Mouse (Mus musculus) adrenal gland, adult (tissue): ENCODE data around the gene Sucla2.
A peak's percentile ranks its signal among the peaks of the same experiment; 100 is the strongest.

Source experiments
- DNase-seq, 2 experiments: peaks; one replicate each; pipeline ENCODE4 v3.0.0; 2022 to 2023; ENCODE audit warnings: low spot score in 1 of 2; ENCODE audit not compliant: inconsistent age in 2 of 2

Sucla2 gene

DNA sequence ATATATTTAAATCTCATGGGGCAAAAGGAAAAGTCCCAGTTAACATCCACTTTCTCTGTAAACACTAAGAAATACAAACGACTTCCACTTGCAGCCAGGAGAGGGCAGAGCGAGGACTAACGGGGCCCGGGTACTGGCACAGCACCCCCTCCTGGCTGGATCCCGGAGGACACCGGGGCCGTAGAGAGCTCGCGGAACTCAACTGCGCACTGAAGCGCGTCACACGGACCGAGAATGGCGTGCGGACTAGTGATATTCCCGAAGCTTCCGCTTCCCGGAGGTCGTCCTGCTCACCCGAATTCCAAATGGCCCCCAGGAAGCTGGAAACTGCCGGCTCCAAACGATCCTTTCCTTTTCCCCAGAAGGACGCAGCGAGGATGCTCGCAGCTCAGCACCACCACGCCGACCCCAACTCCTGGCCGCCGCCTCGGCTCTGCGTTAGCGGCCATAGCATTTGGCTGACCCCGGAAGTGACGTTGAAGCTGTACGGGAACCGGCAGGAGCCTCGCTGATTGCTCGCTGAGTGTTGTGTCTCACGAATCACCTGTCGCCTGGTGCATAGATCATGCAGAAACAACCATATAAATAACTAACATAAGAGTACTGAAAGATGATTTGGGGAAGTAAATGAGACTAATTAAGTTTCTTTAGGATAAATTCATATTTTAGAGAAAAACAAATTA lies at the start of gene Sucla2:
Sucla2 (plus strand) TSS at position 554 of the 683 bp plus-strand sequence.
- DNase-seq: peak; percentile 95 to 99

DNA sequence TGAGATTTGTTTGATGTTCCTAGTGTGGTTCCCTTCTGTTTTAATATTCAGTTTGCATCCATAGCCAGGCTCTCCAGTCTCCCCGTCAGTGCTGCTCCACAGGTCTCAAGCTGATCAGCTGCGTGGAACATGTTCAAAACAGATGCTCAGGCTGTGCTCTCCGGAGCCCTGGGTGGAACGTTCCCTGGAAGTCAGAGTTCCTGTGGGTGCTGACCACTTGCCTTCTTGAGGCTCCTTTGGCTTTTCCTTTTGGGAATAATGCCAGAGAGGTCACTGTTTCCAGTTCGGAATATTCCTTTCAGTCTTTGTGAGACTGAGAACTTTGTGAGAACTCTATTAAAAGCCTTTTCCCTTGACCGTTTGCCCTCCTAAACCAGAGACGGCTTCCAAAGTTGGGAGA lies 49.6 kb upstream of the Sucla2 start:
- peak; percentile 23 to 62 for DNase-seq

DNA sequence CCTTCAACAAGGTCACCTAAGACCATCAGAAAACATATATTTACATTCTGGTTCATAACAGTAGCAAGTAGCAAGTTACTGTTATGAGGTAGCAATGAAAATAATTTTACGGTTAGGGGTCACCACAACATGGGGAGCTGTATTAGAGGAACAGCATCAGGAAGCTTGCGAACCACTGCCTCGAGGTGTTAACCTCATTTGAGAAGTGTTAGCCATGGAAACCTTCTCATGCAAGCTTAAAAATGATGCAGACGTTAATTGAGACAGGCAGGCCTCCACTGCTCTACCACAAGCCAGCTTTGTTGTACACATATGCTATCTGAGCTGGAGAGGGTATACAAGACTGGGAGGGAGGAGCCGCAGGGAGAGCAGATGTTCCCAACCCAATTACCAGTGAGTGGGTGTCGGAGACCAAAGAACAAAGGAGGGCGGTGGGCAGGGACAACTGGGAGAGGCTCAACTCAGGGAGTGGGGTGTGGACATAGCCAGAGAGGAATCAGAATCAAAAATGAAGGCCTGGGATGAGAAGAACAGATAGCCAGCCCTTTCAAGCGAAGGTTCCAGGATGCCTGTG lies 48.7 kb upstream of the Sucla2 start:
- no peak for DNase-seq

DNA sequence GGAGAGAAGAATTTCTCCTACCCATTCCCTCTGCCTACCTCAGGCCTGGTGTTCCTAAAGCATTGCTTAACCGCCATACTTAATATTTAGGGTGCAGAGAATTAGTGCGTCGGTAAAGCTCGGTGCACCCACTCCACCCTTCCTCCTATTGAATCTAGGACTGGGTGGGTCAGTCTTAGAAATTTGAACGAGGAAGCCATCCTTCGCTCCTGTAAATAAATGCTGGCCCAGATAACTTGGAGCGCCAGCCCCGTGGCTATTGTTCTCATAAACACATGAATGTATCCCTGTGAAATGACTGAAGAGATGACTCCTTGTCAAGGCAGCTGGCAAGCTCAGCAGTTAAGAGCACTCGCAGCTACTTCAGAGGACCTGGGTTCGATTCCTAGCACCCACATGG lies 48.0 kb upstream of the Sucla2 start:
- no peak for DNase-seq

DNA sequence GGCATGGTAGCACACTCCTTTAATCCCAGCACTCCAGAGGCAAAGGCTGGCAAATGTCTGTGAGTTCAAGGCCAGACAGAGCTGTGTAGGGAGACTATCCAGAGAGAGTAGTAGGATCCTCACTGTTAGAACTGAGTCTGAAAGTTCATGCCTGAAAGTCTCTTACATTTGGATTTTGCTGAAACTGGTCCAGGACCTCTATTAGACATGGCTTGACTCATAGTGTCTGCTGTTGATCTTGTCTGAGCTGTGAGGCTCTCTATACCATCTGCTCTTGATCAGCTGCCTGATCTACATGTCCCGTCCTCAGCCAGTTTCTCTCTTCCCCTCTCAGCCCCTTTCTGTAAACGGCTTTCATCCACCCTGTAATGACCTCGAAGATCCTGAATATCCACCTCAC lies 46.8 kb upstream of the Sucla2 start:
- no peak for DNase-seq

DNA sequence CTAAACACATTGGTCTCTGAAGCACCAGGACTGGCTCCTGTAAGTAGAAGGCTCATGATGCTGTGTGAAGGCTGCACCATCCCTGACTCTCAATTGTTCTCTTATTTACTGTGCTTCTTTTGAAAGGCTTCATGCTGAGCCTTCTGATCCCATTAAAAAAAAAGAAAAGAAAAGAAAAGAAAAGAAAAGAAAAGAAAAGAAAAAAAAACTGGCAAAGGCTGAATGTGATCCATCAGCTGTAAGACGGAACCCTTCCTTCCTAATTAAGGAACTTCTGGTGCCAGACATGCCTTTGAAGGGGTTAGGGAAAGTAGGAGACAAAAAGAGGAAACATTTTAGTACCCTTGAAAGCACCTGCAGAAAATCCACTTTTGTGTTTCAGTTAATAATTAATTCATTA lies 45.3 kb upstream of the Sucla2 start:
- DNase-seq: no peak

DNA sequence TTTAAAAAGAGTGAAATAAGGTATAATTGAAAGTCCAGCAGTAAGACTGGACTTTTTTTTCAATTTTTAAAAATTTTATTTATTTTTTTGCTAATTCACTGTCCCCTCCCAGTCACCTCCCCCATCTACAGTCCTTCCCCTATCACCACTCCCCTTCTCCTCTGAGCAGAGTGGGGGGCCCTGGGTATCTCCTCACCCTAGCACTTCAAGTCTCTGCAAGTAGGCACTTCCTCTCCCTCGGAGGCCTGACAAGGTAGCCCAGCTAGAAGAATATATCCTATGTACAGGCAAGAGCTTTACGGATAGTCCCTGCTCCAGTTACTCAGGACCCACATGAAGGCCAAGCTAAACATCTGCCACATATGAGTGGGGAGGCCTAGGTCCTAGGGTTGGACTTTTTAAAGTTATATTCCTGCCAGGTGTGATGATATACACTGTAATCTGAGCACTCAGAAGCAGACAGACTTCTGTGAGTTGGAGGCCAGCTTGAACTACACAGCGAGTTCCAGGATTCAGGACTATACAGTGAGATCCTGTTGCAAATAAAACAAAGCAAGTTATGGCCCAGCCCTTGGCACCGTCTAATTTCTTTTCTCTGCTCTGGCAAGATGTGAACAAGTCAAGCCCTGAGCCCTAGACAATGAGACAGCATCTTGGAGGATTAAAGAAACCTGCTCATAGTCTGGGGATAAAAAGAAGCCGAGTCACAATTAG lies 41.4 kb upstream of the Sucla2 start:
- no peak for DNase-seq

DNA sequence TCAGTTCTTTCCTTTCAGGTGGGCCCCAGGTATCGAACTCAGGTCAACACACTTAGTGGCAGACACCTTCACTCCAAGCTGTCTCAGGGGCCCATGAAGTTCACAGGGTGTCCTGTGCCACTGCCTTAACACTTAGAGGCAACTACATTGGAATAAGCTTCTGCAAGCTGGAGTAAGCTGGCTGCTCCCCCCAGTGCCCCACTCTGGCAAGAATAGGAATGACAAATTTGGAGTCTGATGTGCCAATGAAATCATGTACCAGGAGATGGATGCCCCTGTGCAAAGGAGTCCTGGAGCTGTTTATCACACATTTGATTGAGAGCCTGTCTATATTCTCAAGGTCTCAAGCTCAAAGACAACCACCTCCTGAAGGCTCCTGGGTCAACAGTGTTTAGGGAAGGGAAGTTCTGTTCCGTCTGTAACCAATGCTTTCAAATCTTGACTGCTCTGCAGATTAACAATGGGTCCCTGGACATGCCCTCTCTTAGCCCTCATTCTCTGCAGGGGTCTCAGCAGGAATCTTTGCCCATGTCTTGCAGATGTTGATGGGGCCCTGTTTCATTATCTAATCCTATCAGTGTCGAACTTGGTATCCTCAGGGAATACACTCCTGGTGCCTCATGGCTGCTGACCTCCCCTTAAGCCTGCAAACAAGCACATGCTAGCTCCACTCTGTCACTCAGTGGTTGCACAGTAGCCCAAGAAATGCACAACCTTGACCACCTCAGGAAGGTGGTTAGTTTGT lies 40.6 kb upstream of the Sucla2 start:
- no peak for DNase-seq

DNA sequence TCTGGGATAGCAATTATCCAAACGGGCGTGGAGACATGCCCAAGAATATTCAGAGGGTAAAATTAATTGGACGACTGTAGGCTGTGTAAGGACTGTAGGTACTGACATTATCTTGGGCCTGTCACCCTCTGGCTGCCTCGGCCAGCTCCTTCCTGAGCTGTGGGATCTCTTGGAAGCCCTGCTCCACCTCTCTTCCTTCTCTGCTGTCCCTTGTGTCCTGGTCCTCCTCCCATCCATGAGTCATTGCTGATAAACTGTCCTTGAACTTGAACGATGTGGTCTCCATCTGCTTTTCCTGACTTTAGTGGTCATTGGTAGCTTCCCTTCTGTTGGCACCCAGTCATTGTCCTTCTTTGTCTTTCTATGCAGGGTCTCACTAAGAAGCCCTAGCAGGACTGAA lies 38.5 kb upstream of the Sucla2 start:
- DNase-seq: no peak

DNA sequence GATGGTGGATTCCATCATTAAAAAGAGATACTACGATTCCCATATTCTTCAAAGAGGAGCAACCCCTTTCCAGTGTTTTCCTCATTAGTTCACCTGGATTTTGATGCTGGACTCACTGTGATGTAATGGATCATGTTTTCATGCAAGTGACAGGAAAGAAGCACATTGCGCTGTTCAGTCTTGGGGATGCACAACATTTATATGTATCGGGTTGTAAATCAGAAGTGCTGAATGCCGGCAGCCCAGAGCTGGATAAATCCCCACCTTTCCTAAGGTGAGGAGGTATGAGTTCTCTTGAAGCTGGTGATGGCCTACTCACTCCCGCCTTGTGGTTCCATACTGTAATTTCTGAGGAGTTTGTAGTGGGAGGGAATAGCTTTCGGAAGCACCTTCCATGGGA lies 31.8 kb upstream of the Sucla2 start:
- DNase-seq: no peak

DNA sequence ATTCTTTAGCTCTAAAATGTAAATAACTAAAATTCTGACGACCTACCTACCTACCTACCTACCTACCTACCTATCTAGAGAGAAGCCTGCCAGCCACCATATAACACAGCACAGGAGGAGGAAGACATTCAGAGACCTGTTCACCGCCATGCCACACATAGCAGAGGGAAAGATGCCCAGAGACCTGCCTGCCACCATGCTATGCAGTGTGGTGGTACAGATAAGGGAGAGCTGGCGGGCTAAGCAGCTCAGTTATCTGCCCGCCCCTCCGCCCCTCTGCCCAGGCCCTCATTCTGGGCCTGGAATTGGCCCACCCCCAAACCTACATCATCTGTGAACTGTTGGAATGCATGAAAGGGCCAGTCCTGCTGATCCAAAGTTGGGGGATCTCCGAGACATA lies 31.0 kb upstream of the Sucla2 start:
- no peak for DNase-seq

DNA sequence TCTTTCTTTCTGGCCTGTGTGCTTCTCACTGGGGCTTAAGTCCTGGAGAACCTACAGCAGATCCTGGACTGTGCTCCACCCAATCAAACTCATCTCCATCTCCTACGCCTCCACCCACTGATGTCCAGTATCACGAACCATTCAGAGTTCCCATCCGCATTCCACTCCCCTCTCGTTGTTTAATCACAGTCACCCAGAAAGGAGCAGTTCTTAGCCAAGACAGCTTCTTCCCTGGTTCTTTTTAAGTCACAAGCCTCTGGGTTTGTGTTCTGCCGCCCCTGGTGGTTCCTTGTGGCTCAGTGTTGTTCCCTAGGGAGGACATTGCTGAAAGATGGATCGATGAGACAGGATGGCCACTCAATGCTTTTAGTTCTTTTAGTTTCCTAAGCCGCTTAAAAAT lies 29.4 kb upstream of the Sucla2 start:
- DNase-seq: no peak

DNA sequence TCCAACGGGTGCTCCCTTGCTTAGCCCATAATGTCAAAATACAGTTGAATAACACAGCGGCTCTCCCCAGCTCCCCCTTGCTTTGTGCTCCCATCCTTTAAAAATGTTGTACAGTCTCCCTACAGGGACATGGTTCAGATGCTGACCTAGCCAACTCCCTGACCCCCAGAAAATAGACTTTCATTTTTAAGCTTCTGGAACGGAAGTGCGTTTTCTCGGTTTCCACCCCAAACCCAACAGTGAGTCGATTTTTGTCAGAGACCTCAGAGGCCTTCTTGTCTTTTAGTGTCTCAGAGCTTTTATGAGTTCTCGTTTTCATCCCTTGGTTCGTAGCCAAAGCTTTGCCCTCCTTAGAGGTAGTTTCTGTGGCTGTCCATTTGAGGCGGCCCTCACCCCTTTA lies 23.8 kb upstream of the Sucla2 start:
- no peak for DNase-seq

DNA sequence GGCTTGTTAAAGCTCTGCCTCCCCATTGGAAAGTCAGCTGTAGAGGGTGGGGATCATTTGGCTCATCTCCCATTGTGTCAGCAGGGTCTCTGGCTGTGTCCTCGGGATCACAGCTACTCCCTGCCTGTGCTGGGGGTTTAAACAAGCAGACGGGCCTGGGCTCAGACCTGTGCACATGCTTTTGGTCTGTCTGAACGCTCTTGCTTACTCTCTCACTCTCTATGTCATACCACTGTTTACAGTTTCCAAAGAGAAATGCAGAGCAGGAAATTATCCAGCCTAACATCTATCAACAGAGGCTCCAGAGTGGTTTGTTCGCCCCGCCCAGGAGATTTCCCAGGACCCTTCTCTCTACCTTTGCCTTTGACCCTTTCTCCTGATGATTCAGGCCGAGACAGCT lies 23.4 kb upstream of the Sucla2 start:
- DNase-seq: no peak

DNA sequence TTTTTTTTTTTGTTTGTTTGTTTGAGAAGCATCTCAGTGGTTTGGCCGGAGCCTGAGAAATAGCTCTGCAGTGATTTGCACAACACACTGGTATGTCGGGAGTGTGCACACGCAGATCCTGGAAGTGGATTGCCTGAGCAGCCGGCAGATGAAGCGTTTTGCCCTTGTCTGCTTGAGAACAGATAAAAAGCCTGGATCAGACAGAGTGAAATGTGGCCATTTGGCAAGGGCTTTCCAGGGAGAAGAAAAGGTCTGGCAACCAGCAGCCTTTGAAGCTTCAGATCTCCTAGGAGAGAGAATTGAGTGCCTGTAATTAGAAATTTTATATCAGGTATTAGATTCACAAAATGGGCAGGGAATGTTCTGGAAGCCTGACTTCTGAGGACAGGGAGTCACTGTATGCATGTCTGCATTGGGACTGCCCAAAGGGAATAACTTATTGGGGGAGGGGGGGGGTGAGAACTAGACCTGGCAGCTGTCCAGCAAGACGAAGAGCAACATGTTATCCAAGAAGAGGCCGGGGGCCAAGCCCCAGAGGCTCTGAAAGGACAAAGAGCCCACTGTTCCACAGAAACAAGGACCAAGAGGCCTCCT lies 22.4 kb upstream of the Sucla2 start:
- peak; percentile 65 to 77 for DNase-seq

DNA sequence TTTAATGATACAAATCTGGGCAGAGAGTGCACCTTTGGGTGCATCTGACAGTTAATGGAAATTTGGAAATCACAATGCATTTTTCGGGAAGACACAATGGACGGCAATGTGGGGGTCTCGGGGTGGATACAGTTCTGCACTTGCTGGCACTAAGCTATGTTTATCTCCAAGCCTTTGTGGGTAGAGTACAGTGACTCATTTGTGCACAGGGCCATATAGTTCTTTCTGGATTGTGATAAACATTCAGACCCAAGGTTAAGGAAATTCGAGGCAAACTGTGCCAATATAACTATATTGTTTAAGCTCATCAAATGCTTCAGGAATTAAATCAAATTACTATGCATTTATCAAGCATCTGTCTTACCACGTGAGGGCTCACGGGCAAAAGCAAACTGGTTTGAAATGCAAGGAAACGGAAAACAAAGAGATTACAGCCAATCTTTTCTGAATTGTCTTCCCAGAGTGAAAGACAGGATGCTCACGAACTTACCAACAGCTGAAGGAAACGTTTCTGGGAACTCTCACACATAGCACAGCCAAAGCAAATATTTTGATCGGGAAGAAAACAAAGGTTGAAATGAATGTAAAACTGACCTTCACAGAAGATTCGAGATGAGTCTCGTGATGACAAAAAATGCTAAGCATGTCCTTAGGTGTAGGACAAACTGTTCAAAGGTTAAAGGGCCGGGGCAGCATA lies 21.7 kb upstream of the Sucla2 start:
- DNase-seq: peak in 1 of 2 experiments; percentile 45

DNA sequence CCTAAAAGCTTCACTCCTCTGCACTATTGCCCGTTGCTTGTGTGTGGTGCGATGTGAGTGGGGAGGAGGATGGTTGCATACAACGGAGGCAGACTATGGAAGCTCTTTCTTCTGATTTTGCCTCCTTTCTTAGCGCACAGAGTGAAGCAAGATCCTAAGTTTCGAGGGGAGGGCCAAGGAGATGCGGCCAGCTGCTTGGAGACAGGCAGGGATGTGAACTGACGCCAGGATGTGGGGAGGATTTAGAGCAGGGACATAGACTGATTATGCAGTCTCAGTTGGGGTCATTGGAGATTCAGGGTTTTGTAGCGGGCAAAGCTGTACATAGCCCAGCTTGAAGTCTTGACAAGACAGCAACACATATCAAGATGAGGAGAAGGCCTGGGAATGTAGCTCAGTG lies 18.8 kb upstream of the Sucla2 start:
- no peak for DNase-seq

DNA sequence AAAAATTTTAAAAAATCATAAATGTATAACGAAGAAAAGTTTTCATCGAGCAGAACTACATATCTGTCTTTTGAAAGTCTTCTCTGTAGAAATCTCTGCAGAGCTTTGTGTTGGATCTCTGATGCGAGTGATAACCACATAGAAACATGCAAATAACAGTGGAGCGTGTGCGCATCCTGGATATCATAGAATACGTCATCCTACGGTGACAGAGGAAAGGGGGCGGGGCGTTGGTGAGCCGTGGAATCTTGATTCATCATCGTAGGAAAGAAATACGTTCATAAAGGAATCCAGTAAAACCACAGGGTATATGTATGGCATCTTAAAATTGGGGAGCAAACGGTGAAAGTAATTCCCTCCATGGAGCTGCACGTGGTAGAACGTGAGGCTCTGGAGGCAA lies 17.9 kb upstream of the Sucla2 start:
- DNase-seq: no peak

DNA sequence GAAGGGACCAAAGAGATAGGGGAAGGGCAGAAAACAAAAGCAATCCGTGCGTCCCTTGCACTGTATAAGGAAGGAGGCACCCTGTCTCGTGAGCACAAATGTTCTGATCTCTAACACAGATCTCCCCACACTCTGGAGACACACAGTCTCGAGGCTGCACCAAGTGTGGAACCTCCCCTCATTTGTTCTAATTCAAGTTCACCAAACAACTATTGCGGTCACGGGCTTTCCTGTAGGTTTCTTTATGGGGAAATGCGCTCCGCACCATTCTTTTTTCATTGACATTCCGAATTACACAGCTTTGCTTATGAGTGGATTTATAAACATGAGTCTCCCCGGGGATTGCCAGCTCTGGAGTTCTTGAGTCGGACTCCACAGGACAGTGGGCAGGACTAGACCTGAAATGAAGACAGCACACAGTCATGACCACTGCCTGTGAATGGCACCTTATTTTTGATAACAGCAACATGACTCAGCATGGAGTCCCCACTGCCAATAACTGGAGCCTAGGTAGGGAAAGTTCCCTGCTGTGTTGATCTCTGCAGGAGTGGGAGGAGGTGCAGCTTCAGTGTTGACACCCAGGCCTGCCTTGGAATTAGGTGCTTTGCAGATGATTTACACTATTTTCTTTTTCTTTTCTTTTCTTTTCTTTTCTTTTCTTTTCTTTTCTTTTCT lies 17.3 kb upstream of the Sucla2 start:
- peak in 1 of 2 experiments; percentile 44 for DNase-seq
